ENCODE assay signal across 9 mouse cellular contexts in the genomic region with DNA sequence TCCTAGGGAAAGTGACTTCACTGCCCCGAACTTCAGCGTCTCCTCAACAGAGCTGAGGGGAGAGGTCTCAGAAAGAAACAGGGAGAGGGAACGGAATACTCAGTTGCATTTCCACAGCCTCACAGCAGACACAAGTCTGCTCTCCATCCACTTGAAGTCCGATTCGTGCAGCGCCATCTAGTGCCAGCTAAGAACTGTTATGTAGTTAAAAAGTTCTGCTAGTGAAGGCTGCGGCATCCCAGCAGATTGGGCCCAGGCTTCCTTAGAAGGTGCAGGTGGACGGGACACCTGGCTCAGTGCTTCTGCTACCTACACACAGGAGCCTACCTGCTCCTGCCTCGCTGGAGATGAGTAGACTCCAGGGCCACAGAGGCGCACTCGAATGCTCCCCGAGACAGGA. TPM values are rescaled to one million over a fixed set of nuclear protein-coding genes. Genes with fewer than 3 reads are reported as not detected.
A peak's percentile ranks its signal among the peaks of the same experiment; 100 is the strongest.
DNase-seq lines count a peak whose midpoint lies in the region; ATAC-seq and TF ChIP-seq lines count a peak whose summit lies in the region.
"Had no signal": no experiment of that assay in that cellular context is flagged by ENCODE, and none has a peak within 500 bp of the region (broad histone marks: within the 10 kb centered on the region; RNA-seq: fewer than 3 reads in every experiment).

No protein-coding gene starts in this region.

- H3K27me3 ChIP-seq in heart, adult 2 months (ENCODE audit: control insufficient read depth, insufficient read depth, low read length) = peaks cover 7% of the 10 kb centered on the region; the same call in 1 of the 2 replicates
- peaks cover 54% of the 10 kb centered on the region for H3K27me3 ChIP-seq in heart, embryonic 12.5 days (replicated peaks)

- H3K4me3 ChIP-seq in heart, adult 2 months = no peak overlapping the region
- no peak overlapping the region for H3K4me3 ChIP-seq in heart, embryonic 12.5 days
- H3K4me3 ChIP-seq: liver, embryonic 13.5 days had no signal

- 24% methylated on average over 12 of the region's 12 CpGs for WGBS in heart, adult 2 months
- WGBS in heart, embryonic 12.5 days = 22% methylated on average over 12 of the region's 12 CpGs

- intact Hi-C loops in heart, adult 2 months (cut with DNase I) = no loop called here
- intact Hi-C loops in left cerebral cortex, postnatal 4 days (cut with DNase I) = no loop called here

- no peaks in the 10 kb centered on the region for H3K9me3 ChIP-seq in heart, embryonic 12.5 days (replicated peaks)
- H3K9me3 ChIP-seq: liver, embryonic 13.5 days had no signal

- peak; percentile 71 for TF ChIP-seq CTCF in heart, adult 2 months (IDR thresholded peaks at IDR 0.05)

- no peak overlapping the region for H3K27ac ChIP-seq in heart, adult 2 months
- no peak overlapping the region for H3K27ac ChIP-seq in heart, embryonic 12.5 days (ENCODE audit: poor library complexity, severe bottlenecking)
- H3K27ac ChIP-seq: liver, embryonic 13.5 days had no signal

- no peak for TF ChIP-seq POLR2A in heart, adult 2 months (IDR thresholded peaks at IDR 0.05; ENCODE audit: insufficient read depth, low read depth, low read length)

- no peak overlapping the region for H3K9ac ChIP-seq in heart, adult 2 months (ENCODE audit: low read depth, low read length)
- H3K9ac ChIP-seq in heart, embryonic 12.5 days = no peak overlapping the region
- H3K9ac ChIP-seq: liver, embryonic 13.5 days had no signal

- H3K4me1 ChIP-seq in heart, adult 2 months (ENCODE audit: control insufficient read depth, insufficient read depth, low read length) = no peaks in the 10 kb centered on the region
- H3K4me1 ChIP-seq in heart, embryonic 12.5 days (replicated peaks) = peaks cover 9% of the 10 kb centered on the region; the same call in 1 of the 2 replicates
- H3K4me1 ChIP-seq: liver, embryonic 13.5 days had no signal

- no peaks in the 10 kb centered on the region for H3K36me3 ChIP-seq in heart, adult 2 months (ENCODE audit: control insufficient read depth, insufficient read depth, low read length)
- no peaks in the 10 kb centered on the region for H3K36me3 ChIP-seq in heart, embryonic 12.5 days
- H3K36me3 ChIP-seq: liver, embryonic 13.5 days had no signal

- H3K4me2 ChIP-seq in heart, embryonic 12.5 days = no peak overlapping the region
- H3K4me2 ChIP-seq: liver, embryonic 13.5 days had no signal

- peak in 1 of 2 experiments; percentile 35 for DNase-seq in heart, adult 2 months
- DNase-seq in ES-CJ7 (ENCODE audit: low read depth, low spot score) = peak; percentile 85
- peak; percentile 79 for DNase-seq in cerebellum, adult 9-10 months
- peak; percentile 51 for DNase-seq in left cerebral cortex, postnatal 4 days
- DNase-seq in neural tube, embryonic 10.5 days (ENCODE audit: extremely low spot score, low spot score) = peak; percentile 47
- DNase-seq: liver, embryonic 13.5 days had no signal

- no peaks in the 10 kb centered on the region for H3K79me2 ChIP-seq in heart, adult 2 months (replicated peaks; ENCODE audit: control insufficient read depth, insufficient read depth, low read length)

- no peak for TF ChIP-seq EP300 in heart, adult 2 months (IDR thresholded peaks at IDR 0.05; ENCODE audit: insufficient read depth, low read depth, low read length)

- no peak for ATAC-seq in heart, embryonic 12.5 days (ENCODE audit: insufficient number of reproducible peaks, low FRiP score)
- ATAC-seq in granulocyte monocyte progenitor cell, adult 5-6 weeks (replicated peaks; ENCODE audit: poor library complexity, severe bottlenecking) = 0 out of 2 replicates have a peak, but pooled peaks have one; percentile 37
- no peak for ATAC-seq in erythroblast, adult 5-6 weeks (replicated peaks; ENCODE audit: low FRiP score, poor library complexity, severe bottlenecking)

RNA-seq across cellular contexts. Expression of a gene that starts 0.8 kb away (rescaled TPM):
- total RNA-seq in heart, adult 2 months (2021) = 1 to 10 TPM in 1 of 2 experiments, under 1 TPM in 1; 0.64 to 1.3 TPM
- polyA plus RNA-seq in heart, adult 2 months (2012; rRNA removed) = 0.39 and 1.4 TPM in 2 replicates
- polyA plus RNA-seq in heart, embryonic 12.5 days (2016; fragmentation: Nextera tagmentation; extraction: Ambion mirVana) = 10.1 TPM in 2 replicates
- total RNA-seq in granulocyte monocyte progenitor cell, adult 5-6 weeks (2014; fragmentation: Nextera tagmentation) = not detected in 2 replicates
- total RNA-seq in granulocyte monocyte progenitor cell, adult 5-6 weeks (2017) = not detected in 2 replicates
- 100 to 1,000 TPM; 128 to 133 TPM for total RNA-seq in left cerebral cortex, postnatal 4 days (2021)
- not detected in 2 replicates for total RNA-seq in erythroblast, adult 5-6 weeks (2015; ENCODE audit: low replicate concordance)
- total RNA-seq in erythroblast, adult 5-6 weeks (2017; ENCODE audit: low replicate concordance) = not detected in 2 replicates

RNA-seq across cellular contexts. Expression of a gene that starts 39.7 kb away (rescaled TPM):
- total RNA-seq in heart, adult 2 months (2021) = 10 to 100 TPM; 11.7 to 14.9 TPM
- 2.6 and 5.0 TPM in 2 replicates for polyA plus RNA-seq in heart, adult 2 months (2012; rRNA removed)
- 12.2 and 14.4 TPM in 2 replicates for polyA plus RNA-seq in heart, embryonic 12.5 days (2016; fragmentation: Nextera tagmentation; extraction: Ambion mirVana)
- 11.5 and 14.1 TPM in 2 replicates for total RNA-seq in granulocyte monocyte progenitor cell, adult 5-6 weeks (2014; fragmentation: Nextera tagmentation)
- total RNA-seq in granulocyte monocyte progenitor cell, adult 5-6 weeks (2017) = 7.9 and 22.6 TPM in 2 replicates
- 10 to 100 TPM; 12.4 to 13.2 TPM for total RNA-seq in left cerebral cortex, postnatal 4 days (2021)
- 0.77 and 2.5 TPM in 2 replicates for total RNA-seq in erythroblast, adult 5-6 weeks (2015; ENCODE audit: low replicate concordance)
- total RNA-seq in erythroblast, adult 5-6 weeks (2017; ENCODE audit: low replicate concordance) = 1.5 and 4.2 TPM in 2 replicates

Comparison
In these comparisons a context has a peak if more than half of its experiments do, and no peak if none do; other contexts are left out.
1. RNA of a gene that starts 0.8 kb away (total RNA-seq): 128 to 133 TPM in left cerebral cortex, postnatal 4 days; 0.64 to 1.3 TPM in heart, adult 2 months, not detected in granulocyte monocyte progenitor cell, adult 5-6 weeks and not detected in erythroblast, adult 5-6 weeks; every median in the first group is over 10 times any median in the second.